Mouse (Mus musculus): ENCODE results near the gene Ctnnbip1. TPM values are rescaled to one million over a fixed set of nuclear protein-coding genes. Genes with fewer than 3 reads are reported as not detected.

The Ctnnbip1 gene
- polyA plus RNA-seq, 1 experiment from 2014 or later: 84.6 TPM

DNA sequence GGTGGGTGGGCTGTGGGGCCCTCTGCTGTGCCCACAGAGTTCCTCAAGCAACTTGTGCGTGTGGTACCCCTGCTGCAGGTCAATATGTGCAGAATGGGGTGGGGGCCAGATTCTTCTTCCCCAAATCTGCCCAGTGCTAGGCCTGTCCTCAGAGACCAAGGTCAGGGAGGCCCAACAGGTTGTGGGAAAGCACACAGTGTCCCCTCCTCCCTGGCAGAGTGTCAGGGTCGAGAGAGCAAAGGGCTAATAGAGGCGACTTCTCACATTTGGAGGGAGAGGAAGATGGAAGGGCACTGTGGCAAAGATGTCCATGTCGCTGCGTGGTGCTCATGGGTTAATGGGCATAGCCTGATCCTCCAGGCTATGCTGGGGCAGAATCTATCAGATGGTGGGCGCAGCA, 7.8 kb downstream of the Ctnnbip1 start:
- Histone ChIP-seq H3K4me2 (ENCODE audit: low read depth, severe bottlenecking) (no peak overlapping the region), H3K9ac (ENCODE audit: low read length) (0 out of 2 replicates have a peak overlapping the region, but pooled peaks have one; percentile 5), H3K9me3 (ENCODE audit: control insufficient read depth, low read length) (no peaks in the 10 kb centered on the region), H3K4me1 (ENCODE audit: control insufficient read depth, insufficient read depth, low read length) (peaks cover 24% of the 10 kb centered on the region), H3K4me3 (ENCODE audit: low read depth, low read length) (no peak overlapping the region), H3K27ac (replicated peaks; ENCODE audit: low read depth, low read length) (no peak overlapping the region), H3K36me3 (ENCODE audit: control insufficient read depth, insufficient read depth, low read length) (no peaks in the 10 kb centered on the region), H3K27me3 (ENCODE audit: control insufficient read depth, insufficient read depth, low read length) (no peaks in the 10 kb centered on the region)
- 79% methylated on average over 6 of the region's 6 CpGs for WGBS
- no peak for ATAC-seq (ENCODE audit: insufficient number of reproducible peaks, low FRiP score, low TSS enrichment, low read depth)
- no peak for DNase-seq (ENCODE audit: low spot score)

GRCm38 (mm10) chr4:149526330-149526729, 8.3 kb downstream of the Ctnnbip1 start:
- no peak for DNase-seq (ENCODE audit: low spot score)
- H3K36me3 ChIP-seq (ENCODE audit: control insufficient read depth, insufficient read depth, low read length): no peaks in the 10 kb centered on the region
- 0 out of 2 replicates have a peak overlapping the region, but pooled peaks have one; percentile 2 for H3K4me2 ChIP-seq (ENCODE audit: low read depth, severe bottlenecking)
- ATAC-seq (ENCODE audit: insufficient number of reproducible peaks, low FRiP score, low TSS enrichment, low read depth): peak; percentile 39; the same call in 1 of the 2 replicates
- no peaks in the 10 kb centered on the region for H3K9me3 ChIP-seq (ENCODE audit: control insufficient read depth, low read length)
- no peak overlapping the region for H3K4me3 ChIP-seq (ENCODE audit: low read depth, low read length)
- H3K27me3 ChIP-seq (ENCODE audit: control insufficient read depth, insufficient read depth, low read length): no peaks in the 10 kb centered on the region
- H3K4me1 ChIP-seq (ENCODE audit: control insufficient read depth, insufficient read depth, low read length): peaks cover 24% of the 10 kb centered on the region
- WGBS: 36% methylated on average over 7 of the region's 7 CpGs
- H3K27ac ChIP-seq (replicated peaks; ENCODE audit: low read depth, low read length): 0 out of 2 replicates have a peak overlapping the region, but pooled peaks have one; percentile 21
- 0 out of 2 replicates have a peak overlapping the region, but pooled peaks have one; percentile 5 for H3K9ac ChIP-seq (ENCODE audit: low read length)

- H3K27ac ChIP-seq (replicated peaks; ENCODE audit: low read depth, low read length): no peak overlapping the region
- no peaks in the 10 kb centered on the region for H3K9me3 ChIP-seq (ENCODE audit: control insufficient read depth, low read length)
- no peak overlapping the region for H3K9ac ChIP-seq (ENCODE audit: low read length)
These were observed 9.8 kb downstream of the Ctnnbip1 start for GRCm38 (mm10) chr4:149527621-149528354.

DNA sequence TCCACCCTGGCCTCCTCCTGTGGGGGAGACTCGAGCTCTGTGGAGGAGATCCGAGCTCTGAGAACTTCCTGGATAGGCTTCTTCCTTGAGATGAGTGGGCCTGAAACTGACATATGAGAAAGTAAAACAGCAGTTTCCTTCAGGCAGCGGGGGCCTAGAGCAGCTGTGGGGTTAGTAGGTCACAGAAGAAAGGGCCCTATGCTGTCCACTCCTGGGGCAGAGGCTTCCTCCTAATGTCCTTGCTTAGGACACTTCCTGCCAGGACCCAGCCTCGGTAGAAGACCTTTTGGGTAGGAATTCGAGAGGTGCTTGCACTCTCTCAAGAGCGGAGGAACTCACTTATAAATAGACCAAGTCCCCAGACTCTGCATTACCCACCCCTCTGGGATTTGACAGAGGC, 11.7 kb downstream of the Ctnnbip1 start:
- Histone ChIP-seq H3K36me3 (ENCODE audit: control insufficient read depth, insufficient read depth, low read length) (no peaks in the 10 kb centered on the region), H3K4me1 (ENCODE audit: control insufficient read depth, insufficient read depth, low read length) (peaks cover 19% of the 10 kb centered on the region), H3K27me3 (ENCODE audit: control insufficient read depth, insufficient read depth, low read length) (no peaks in the 10 kb centered on the region), H3K27ac (replicated peaks; ENCODE audit: low read depth, low read length) (no peak overlapping the region; the same call in 1 of the 2 replicates), H3K9me3 (ENCODE audit: control insufficient read depth, low read length) (no peaks in the 10 kb centered on the region), H3K4me3 (ENCODE audit: low read depth, low read length) (no peak overlapping the region), H3K9ac (ENCODE audit: low read length) (no peak overlapping the region), H3K4me2 (ENCODE audit: low read depth, severe bottlenecking) (no peak overlapping the region)
- 72% methylated on average over 6 of the region's 6 CpGs for WGBS
- ATAC-seq (ENCODE audit: insufficient number of reproducible peaks, low FRiP score, low TSS enrichment, low read depth) (no peak), DNase-seq (ENCODE audit: low spot score) (no peak)

More at GRCm38 (mm10) chr4:149527621-149528354, 9.8 kb downstream of the Ctnnbip1 start:
- Histone ChIP-seq H3K4me1 (ENCODE audit: control insufficient read depth, insufficient read depth, low read length) (peaks cover 21% of the 10 kb centered on the region), H3K4me2 (ENCODE audit: low read depth, severe bottlenecking) (no peak overlapping the region), H3K27me3 (ENCODE audit: control insufficient read depth, insufficient read depth, low read length) (no peaks in the 10 kb centered on the region), H3K4me3 (ENCODE audit: low read depth, low read length) (no peak overlapping the region), H3K36me3 (ENCODE audit: control insufficient read depth, insufficient read depth, low read length) (no peaks in the 10 kb centered on the region)
- ATAC-seq (ENCODE audit: insufficient number of reproducible peaks, low FRiP score, low TSS enrichment, low read depth) (no peak), DNase-seq (ENCODE audit: low spot score) (no peak)
- WGBS: 76% methylated on average over 15 of the region's 15 CpGs

- 80% methylated on average over 8 of the region's 8 CpGs for WGBS
- DNase-seq (ENCODE audit: low spot score): no peak
- no peaks in the 10 kb centered on the region for H3K9me3 ChIP-seq (ENCODE audit: control insufficient read depth, low read length)
- H3K27me3 ChIP-seq (ENCODE audit: control insufficient read depth, insufficient read depth, low read length): no peaks in the 10 kb centered on the region
- H3K9ac ChIP-seq (ENCODE audit: low read length): no peak overlapping the region
- H3K4me1 ChIP-seq (ENCODE audit: control insufficient read depth, insufficient read depth, low read length): 0 out of 2 replicates have a peak, but pooled peaks cover 3% of the 10 kb centered on the region
- no peak overlapping the region for H3K4me2 ChIP-seq (ENCODE audit: low read depth, severe bottlenecking)
- no peaks in the 10 kb centered on the region for H3K36me3 ChIP-seq (ENCODE audit: control insufficient read depth, insufficient read depth, low read length)
- no peak overlapping the region for H3K4me3 ChIP-seq (ENCODE audit: low read depth, low read length)
- no peak for ATAC-seq (ENCODE audit: insufficient number of reproducible peaks, low FRiP score, low TSS enrichment, low read depth)
- no peak overlapping the region for H3K27ac ChIP-seq (replicated peaks; ENCODE audit: low read depth, low read length)
These were observed 21.4 kb downstream of the Ctnnbip1 start for GRCm38 (mm10) chr4:149539441-149539840.

GRCm38 (mm10) chr4:149541935-149542334, 23.9 kb downstream of the Ctnnbip1 start:
- Histone ChIP-seq H3K4me3 (ENCODE audit: low read depth, low read length) (no peak overlapping the region), H3K4me2 (ENCODE audit: low read depth, severe bottlenecking) (no peak overlapping the region), H3K36me3 (ENCODE audit: control insufficient read depth, insufficient read depth, low read length) (peaks cover 2% of the 10 kb centered on the region; the same call in 1 of the 2 replicates), H3K9me3 (ENCODE audit: control insufficient read depth, low read length) (no peaks in the 10 kb centered on the region), H3K27me3 (ENCODE audit: control insufficient read depth, insufficient read depth, low read length) (no peaks in the 10 kb centered on the region), H3K4me1 (ENCODE audit: control insufficient read depth, insufficient read depth, low read length) (0 out of 2 replicates have a peak, but pooled peaks cover 3% of the 10 kb centered on the region), H3K9ac (ENCODE audit: low read length) (no peak overlapping the region), H3K27ac (replicated peaks; ENCODE audit: low read depth, low read length) (no peak overlapping the region)
- no peak for DNase-seq (ENCODE audit: low spot score)
- 72% methylated on average over 5 of the region's 5 CpGs for WGBS
- no peak for ATAC-seq (ENCODE audit: insufficient number of reproducible peaks, low FRiP score, low TSS enrichment, low read depth)

GRCm38 (mm10) chr4:149542431-149542830, 24.4 kb downstream of the Ctnnbip1 start:
- no peak for ATAC-seq (ENCODE audit: insufficient number of reproducible peaks, low FRiP score, low TSS enrichment, low read depth)
- 0 out of 2 replicates have a peak overlapping the region, but pooled peaks have one; percentile 7 for H3K9ac ChIP-seq (ENCODE audit: low read length)
- no peak overlapping the region for H3K4me3 ChIP-seq (ENCODE audit: low read depth, low read length)
- H3K4me2 ChIP-seq (ENCODE audit: low read depth, severe bottlenecking): no peak overlapping the region
- no peaks in the 10 kb centered on the region for H3K27me3 ChIP-seq (ENCODE audit: control insufficient read depth, insufficient read depth, low read length)
- WGBS: 85% methylated on average over 12 of the region's 12 CpGs
- no peak overlapping the region for H3K27ac ChIP-seq (replicated peaks; ENCODE audit: low read depth, low read length)
- H3K9me3 ChIP-seq (ENCODE audit: control insufficient read depth, low read length): no peaks in the 10 kb centered on the region
- H3K36me3 ChIP-seq (ENCODE audit: control insufficient read depth, insufficient read depth, low read length): peaks cover 2% of the 10 kb centered on the region; the same call in 1 of the 2 replicates
- no peak for DNase-seq (ENCODE audit: low spot score)
- H3K4me1 ChIP-seq (ENCODE audit: control insufficient read depth, insufficient read depth, low read length): 0 out of 2 replicates have a peak, but pooled peaks cover 3% of the 10 kb centered on the region

- no peak for ATAC-seq (ENCODE audit: insufficient number of reproducible peaks, low FRiP score, low TSS enrichment, low read depth)
- 0 out of 2 replicates have a peak, but pooled peaks cover 3% of the 10 kb centered on the region for H3K4me1 ChIP-seq (ENCODE audit: control insufficient read depth, insufficient read depth, low read length)
- no peak overlapping the region for H3K27ac ChIP-seq (replicated peaks; ENCODE audit: low read depth, low read length)
- no peaks in the 10 kb centered on the region for H3K9me3 ChIP-seq (ENCODE audit: control insufficient read depth, low read length)
- H3K4me2 ChIP-seq (ENCODE audit: low read depth, severe bottlenecking): no peak overlapping the region
- no peak overlapping the region for H3K9ac ChIP-seq (ENCODE audit: low read length)
- H3K27me3 ChIP-seq (ENCODE audit: control insufficient read depth, insufficient read depth, low read length): no peaks in the 10 kb centered on the region
- WGBS: 58% methylated on average over 10 of the region's 10 CpGs
- peaks cover 2% of the 10 kb centered on the region; the same call in 1 of the 2 replicates for H3K36me3 ChIP-seq (ENCODE audit: control insufficient read depth, insufficient read depth, low read length)
- H3K4me3 ChIP-seq (ENCODE audit: low read depth, low read length): no peak overlapping the region
- DNase-seq (ENCODE audit: low spot score): peak; percentile 90
These were observed 25.0 kb downstream of the Ctnnbip1 start for GRCm38 (mm10) chr4:149542927-149543553.
